Mouse (Mus musculus) neutrophil, adult 59 days (primary cell): Measurements from ENCODE around the gene Map9. TPM values are rescaled to one million over a fixed set of nuclear protein-coding genes. Genes with fewer than 3 reads are reported as not detected.

Experiments used
- total RNA-seq, 2 experiments: library from RNA; stranded (reverse); gene quantifications; 1 replicate in 1 of 2; 2 replicates in 1 of 2; pipeline ENCODE4 v1.2.4; 2023

The Map9 gene
- under 1 TPM in 1 of 2 experiments, not detected in 1; 0.04 TPM for total RNA-seq

DNA sequence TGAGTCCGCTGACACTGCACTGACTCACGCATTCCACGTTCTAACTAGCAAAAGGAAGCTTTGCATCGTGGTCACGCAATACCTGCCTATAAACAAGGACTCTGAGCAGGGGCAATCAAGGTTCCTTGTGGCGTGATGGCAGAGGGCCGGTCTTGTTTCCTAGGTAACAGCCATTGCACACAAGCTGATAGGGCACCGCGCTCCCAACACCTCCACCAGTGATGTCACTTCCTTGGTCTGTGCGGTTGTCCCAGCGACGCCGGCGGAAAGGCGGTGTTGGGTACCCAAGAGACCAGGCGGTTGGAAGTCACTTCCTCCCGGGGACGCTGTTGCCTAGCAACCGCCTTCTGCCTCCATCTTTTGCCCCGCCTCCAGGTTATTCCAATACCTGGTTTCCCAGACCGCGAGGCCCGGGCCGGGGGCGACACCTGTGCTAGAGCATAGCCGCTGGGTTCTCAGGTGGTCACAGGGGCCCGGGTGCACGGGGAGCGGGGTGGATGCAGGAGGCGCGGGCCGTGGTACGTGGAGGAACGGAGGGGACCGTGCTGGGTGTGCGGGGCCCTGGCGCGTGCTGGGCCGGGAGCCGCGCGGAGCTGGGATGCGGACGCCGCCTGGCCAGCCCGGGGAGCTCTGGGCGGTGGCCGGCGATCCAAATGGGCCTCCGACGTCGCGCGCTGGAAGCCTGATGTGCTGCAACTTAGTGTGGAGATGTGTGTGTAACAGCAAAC lies at the start of gene Map9:
Map9 (plus strand) TSS at position 248 of the 728 bp plus-strand sequence.

Other genes starting within 250 kb of the Map9 start
- gene Gucy1a1, start 212.3 kb upstream of the Map9 start, total RNA-seq: under 1 TPM; 0.20 to 0.89 TPM
- not detected for gene Npy2r, start 190.0 kb downstream of the Map9 start, total RNA-seq